Mouse (Mus musculus) limb, embryonic 14.5 days (tissue): ENCODE data around the gene Upp2. TPM values are rescaled to one million over a fixed set of nuclear protein-coding genes. Genes with fewer than 3 reads are reported as not detected.

Experiments used
- ATAC-seq: fragments of 200-750 bp; cut with Nextera tagmentation; 2 replicates; pipeline ENCODE4 v1.8.0; 2017; ENCODE audit warnings: low read depth, moderate number of reproducible peaks, moderate TSS enrichment; ENCODE audit not compliant: low FRiP score
- DNase-seq: peaks from one replicate; pipeline ENCODE4 v3.0.0-alpha.2; 2015; ENCODE audit warnings: low spot score
- H3K27ac ChIP-seq: fragments of 300-500 bp; sonication (generic); replicated peaks from 2 replicates; pipeline ENCODE4 v1.5.1; 2014; ENCODE audit warnings: low read depth, mild to moderate bottlenecking, low read length, moderate library complexity, mixed read lengths
- H3K27me3 ChIP-seq: fragments of 300-500 bp; sonication (generic); 2 replicates; pipeline ENCODE4 v1.6.1; 2014; ENCODE audit warnings: low read length, mixed read lengths; ENCODE audit not compliant: control insufficient read depth, insufficient read depth
- H3K36me3 ChIP-seq: fragments of 300-500 bp; sonication (generic); 2 replicates; pipeline ENCODE4 v1.6.1; 2014; ENCODE audit warnings: mild to moderate bottlenecking, low read length, moderate library complexity, mixed read lengths; ENCODE audit not compliant: control insufficient read depth, insufficient read depth
- H3K4me1 ChIP-seq: fragments of 300-500 bp; sonication (generic); 2 replicates; pipeline ENCODE4 v1.6.1; 2014; ENCODE audit warnings: antibody characterized with exemption, low read length, mixed read lengths; ENCODE audit not compliant: control insufficient read depth, insufficient read depth
- H3K4me2 ChIP-seq: fragments of 300-500 bp; sonication (generic); replicated peaks from 2 replicates; pipeline ENCODE4 v1.6.1; 2014; ENCODE audit warnings: low read depth, mild to moderate bottlenecking, low read length, moderate library complexity; ENCODE audit not compliant: severe bottlenecking
- H3K4me3 ChIP-seq: fragments of 300-500 bp; sonication (generic); replicated peaks from 2 replicates; pipeline ENCODE4 v1.5.1; 2014; ENCODE audit warnings: low read length
- H3K9ac ChIP-seq: fragments of 300-500 bp; sonication (generic); 2 replicates; pipeline ENCODE4 v1.6.1; 2014; ENCODE audit warnings: mild to moderate bottlenecking, low read depth, low read length, moderate library complexity; ENCODE audit not compliant: severe bottlenecking
- H3K9me3 ChIP-seq: fragments of 300-500 bp; sonication (generic); 2 replicates; pipeline ENCODE4 v1.6.1; 2016; ENCODE audit warnings: low read length; ENCODE audit not compliant: control insufficient read depth
- POLR2A ChIP-seq: fragments of 200-500 bp; IDR thresholded peaks from 2 replicates; pipeline ENCODE4 v1.8.0; 2012; ENCODE audit warnings: inconsistent platforms, mild to moderate bottlenecking, moderate library complexity, borderline replicate concordance; ENCODE audit not compliant: insufficient read depth, insufficient read length; ENCODE audit errors: extremely low read depth
- WGBS: fragments of 180-500 bp; shearing (Covaris S2); extraction: QIAGEN DNeasy Blood & Tissue Kit; methylation state at CpG from one replicate; pipeline ENCODE4 v1.1.7; 2014; 5-methylcytosine and 5-hydroxymethylcytosine counted together
- polyA plus RNA-seq, 2 experiments: library from polyadenylated mRNA; depleted of rRNA in 1 of 2; stranded (reverse) in 1 of 2; unstranded in 1 of 2; fragments of >200 nt; fragmentation: Nextera tagmentation in 1 of 2; extraction: Ambion mirVana in 1 of 2; gene quantifications; 2 replicates each; pipeline versions ENCODE4 v1.2.1 to v1.2.3; 2012 to 2014

The Upp2 gene
- polyA plus RNA-seq, 2 experiments, result 9.3 to 12.3 TPM

GRCm38 (mm10) chr2:58787360-58787759 lies 220.3 kb downstream of the Upp2 start:
- Histone ChIP-seq H3K9ac (no peak overlapping the region), H3K27me3 (no peaks in the 10 kb centered on the region), H3K27ac (no peak overlapping the region), H3K4me2 (no peak overlapping the region), H3K9me3 (no peaks in the 10 kb centered on the region), H3K4me1 (peaks cover 5% of the 10 kb centered on the region; the same call in 1 of the 2 replicates), H3K4me3 (no peak overlapping the region), H3K36me3 (no peaks in the 10 kb centered on the region)
- DNase-seq, result no peak
- 35% methylated on average over 7 of the region's 7 CpGs for WGBS
- TF ChIP-seq POLR2A, result no peak
- no peak for ATAC-seq

DNA sequence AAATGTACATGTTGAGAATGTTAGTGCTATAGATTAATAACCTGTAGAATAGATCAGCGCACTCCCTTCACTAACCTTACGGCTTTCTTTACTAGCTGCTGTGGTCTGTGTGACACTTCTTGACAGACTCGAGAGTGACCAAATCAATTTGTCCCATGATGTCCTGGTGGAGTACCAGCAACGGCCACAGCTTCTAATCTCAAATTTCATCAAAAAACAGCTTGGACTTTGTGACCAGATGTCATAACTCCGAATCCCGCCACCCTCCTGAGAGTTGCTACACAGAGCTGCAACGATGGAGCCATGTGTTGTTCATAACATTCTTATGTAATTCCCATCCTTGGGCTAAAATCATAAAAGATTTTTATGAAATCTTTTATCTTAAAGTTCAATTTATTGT lies 222.8 kb downstream of the Upp2 start:
- TF ChIP-seq POLR2A, result no peak
- no peaks in the 10 kb centered on the region for H3K27me3 ChIP-seq
- peaks cover 5% of the 10 kb centered on the region; the same call in 1 of the 2 replicates for H3K4me1 ChIP-seq
- DNase-seq (no peak), ATAC-seq (no peak)
- 41% methylated on average over 7 of the region's 7 CpGs for WGBS
- no peaks in the 10 kb centered on the region for H3K36me3 ChIP-seq
- H3K27ac ChIP-seq, result no peak overlapping the region
- no peak overlapping the region for H3K9ac ChIP-seq
- no peaks in the 10 kb centered on the region for H3K9me3 ChIP-seq
- H3K4me2 ChIP-seq, result no peak overlapping the region
- H3K4me3 ChIP-seq, result no peak overlapping the region

DNA sequence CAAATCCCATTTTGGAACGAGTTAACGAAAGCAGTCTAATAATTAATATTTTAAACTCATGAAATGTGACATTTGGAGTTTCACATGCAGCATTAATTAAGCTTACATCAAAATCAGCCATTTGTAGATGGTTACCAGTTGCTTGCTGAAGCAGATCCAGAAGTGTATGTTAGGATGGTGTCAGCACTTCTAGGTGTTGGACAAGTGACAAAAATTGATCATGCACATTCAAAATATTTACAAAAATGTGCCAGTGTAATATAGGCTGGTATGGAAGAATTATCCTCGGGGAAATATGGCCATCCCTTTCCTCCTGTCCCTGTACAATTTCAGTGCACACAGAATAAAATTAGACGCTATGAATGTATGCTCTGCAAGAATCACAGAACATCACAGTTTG lies 223.3 kb downstream of the Upp2 start:
- no peak for TF ChIP-seq POLR2A
- ATAC-seq, result no peak

DNA sequence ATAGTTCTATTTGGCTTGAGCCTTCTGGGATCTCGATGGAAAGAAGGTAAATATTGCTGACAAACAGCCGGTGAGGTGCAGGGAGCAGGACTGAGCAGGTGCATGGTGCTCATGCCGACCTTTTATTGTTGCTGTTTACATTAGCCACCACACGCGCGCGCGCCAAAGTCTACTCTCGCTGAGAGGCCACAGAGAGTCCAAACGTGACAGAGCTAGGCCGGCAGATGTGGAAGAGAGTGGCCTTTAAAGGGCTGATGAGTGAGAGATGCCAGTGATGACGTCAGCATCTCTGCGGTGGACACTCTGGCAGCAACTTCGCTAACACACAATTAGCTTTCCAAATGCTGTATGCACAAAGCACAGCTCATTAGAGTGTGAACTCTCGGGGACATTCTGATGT lies 227.4 kb downstream of the Upp2 start:
- H3K9me3 ChIP-seq, result no peaks in the 10 kb centered on the region
- no peak for TF ChIP-seq POLR2A
- H3K27ac ChIP-seq, result no peak overlapping the region
- H3K4me2 ChIP-seq, result no peak overlapping the region
- ATAC-seq (no peak), DNase-seq (no peak)
- no peak overlapping the region for H3K4me3 ChIP-seq
- H3K4me1 ChIP-seq, result no peaks in the 10 kb centered on the region
- 87% methylated on average over 15 of the region's 15 CpGs for WGBS
- no peak overlapping the region for H3K9ac ChIP-seq
- no peaks in the 10 kb centered on the region for H3K27me3 ChIP-seq
- no peaks in the 10 kb centered on the region for H3K36me3 ChIP-seq

More for the DNA sequence above, 223.3 kb downstream of the Upp2 start:
- Histone ChIP-seq H3K27me3 (no peaks in the 10 kb centered on the region), H3K36me3 (no peaks in the 10 kb centered on the region), H3K4me3 (no peak overlapping the region), H3K27ac (no peak overlapping the region), H3K4me1 (peaks cover 5% of the 10 kb centered on the region; the same call in 1 of the 2 replicates), H3K9me3 (no peaks in the 10 kb centered on the region), H3K4me2 (no peak overlapping the region), H3K9ac (no peak overlapping the region)
- WGBS, result 62% methylated on average over 4 of the region's 4 CpGs
- no peak for DNase-seq

DNA sequence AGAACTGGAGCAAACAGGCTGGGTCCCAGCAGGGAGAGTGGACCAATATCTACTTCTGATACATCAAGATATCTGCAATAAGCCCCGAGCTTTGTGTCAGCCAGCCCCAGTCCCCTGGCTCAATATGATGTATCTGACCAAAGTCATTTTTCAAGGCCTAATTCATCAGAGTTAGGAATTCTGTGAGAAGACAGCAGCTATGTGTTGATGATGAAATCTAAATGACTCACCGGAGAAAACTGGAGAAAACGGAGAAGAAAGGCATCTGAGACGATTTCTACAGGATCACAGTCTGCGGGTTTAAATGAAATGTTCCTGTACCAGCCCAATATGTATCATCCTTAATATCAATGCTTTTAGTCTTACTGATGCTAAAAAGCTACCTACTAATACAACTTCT lies 228.3 kb downstream of the Upp2 start:
- no peak for ATAC-seq

GRCm38 (mm10) chr2:58797506-58797905 lies 230.4 kb downstream of the Upp2 start:
- Histone ChIP-seq H3K27me3 (no peaks in the 10 kb centered on the region), H3K4me3 (no peak overlapping the region), H3K4me1 (no peaks in the 10 kb centered on the region), H3K36me3 (no peaks in the 10 kb centered on the region), H3K27ac (no peak overlapping the region), H3K9me3 (no peaks in the 10 kb centered on the region), H3K9ac (no peak overlapping the region), H3K4me2 (no peak overlapping the region)
- no peak for TF ChIP-seq POLR2A
- no peak for ATAC-seq
- no peak for DNase-seq
- 89% methylated on average over 4 of the region's 4 CpGs for WGBS

More for the DNA sequence above, 228.3 kb downstream of the Upp2 start:
- DNase-seq, result no peak
- H3K27ac ChIP-seq, result no peak overlapping the region
- no peaks in the 10 kb centered on the region for H3K4me1 ChIP-seq
- WGBS, result 85% methylated on average over 5 of the region's 5 CpGs
- TF ChIP-seq POLR2A, result no peak
- H3K36me3 ChIP-seq, result no peaks in the 10 kb centered on the region
- H3K9ac ChIP-seq, result no peak overlapping the region
- H3K4me2 ChIP-seq, result no peak overlapping the region
- no peaks in the 10 kb centered on the region for H3K27me3 ChIP-seq
- H3K9me3 ChIP-seq, result no peaks in the 10 kb centered on the region
- H3K4me3 ChIP-seq, result no peak overlapping the region
